Mouse (Mus musculus): ENCODE data around the gene 1600012H06Rik. TPM values are rescaled to one million over a fixed set of nuclear protein-coding genes. Genes with fewer than 3 reads are reported as not detected.
A peak's percentile ranks its signal among the peaks of the same experiment; 100 is the strongest.
"Not testable (repeated sequence)": the region's sequence is repeated elsewhere in the genome, so short reads cannot be mapped to it uniquely, and the experiment has no call there.

Gene 1600012H06Rik
- polyA plus RNA-seq, 2 experiments = 28.3 to 37.5 TPM

- Histone ChIP-seq H3K27me3 (ENCODE audit: control insufficient read depth, insufficient read depth, low read length) (no peaks in the 10 kb centered on the region), H3K4me2 (replicated peaks; ENCODE audit: low read depth, low read length, severe bottlenecking) (peak overlapping the region; percentile 86), H3K9ac (ENCODE audit: low read depth, low read length, severe bottlenecking) (peak overlapping the region; percentile 38; the same call in 1 of the 2 replicates), H3K4me1 (ENCODE audit: control insufficient read depth, insufficient read depth, low read length) (peaks cover 6% of the 10 kb centered on the region), H3K9me3 (ENCODE audit: control insufficient read depth, low read length) (no peaks in the 10 kb centered on the region), H3K36me3 (ENCODE audit: control insufficient read depth, insufficient read depth, low read length) (peaks cover 21% of the 10 kb centered on the region), H3K27ac (replicated peaks; ENCODE audit: low read depth, low read length) (no peak overlapping the region), H3K4me3 (replicated peaks; ENCODE audit: low read length) (peak overlapping the region; percentile 65)
- no peak for ATAC-seq (ENCODE audit: low FRiP score, low read depth)
- 19% methylated on average over 3 of the region's 3 CpGs for WGBS
- DNase-seq (ENCODE audit: low spot score) = no peak
- TF ChIP-seq POLR2A (IDR thresholded peaks at IDR 0.05; ENCODE audit: borderline replicate concordance, extremely low read depth, insufficient read depth, insufficient read length) = no peak
Measured at GRCm38 (mm10) chr17:14959979-14960378, 17.0 kb downstream of the 1600012H06Rik start.

GRCm38 (mm10) chr17:14960520-14960919 lies 17.5 kb downstream of the 1600012H06Rik start:
- Histone ChIP-seq H3K9ac (ENCODE audit: low read depth, low read length, severe bottlenecking) (peak overlapping the region; percentile 80), H3K4me2 (replicated peaks; ENCODE audit: low read depth, low read length, severe bottlenecking) (peak overlapping the region; percentile 86), H3K36me3 (ENCODE audit: control insufficient read depth, insufficient read depth, low read length) (peaks cover 20% of the 10 kb centered on the region; the same call in 1 of the 2 replicates), H3K27me3 (ENCODE audit: control insufficient read depth, insufficient read depth, low read length) (no peaks in the 10 kb centered on the region), H3K27ac (replicated peaks; ENCODE audit: low read depth, low read length) (no peak overlapping the region), H3K9me3 (ENCODE audit: control insufficient read depth, low read length) (no peaks in the 10 kb centered on the region), H3K4me1 (ENCODE audit: control insufficient read depth, insufficient read depth, low read length) (peaks cover 6% of the 10 kb centered on the region), H3K4me3 (replicated peaks; ENCODE audit: low read length) (peak overlapping the region; percentile 65)
- no peak for TF ChIP-seq POLR2A (IDR thresholded peaks at IDR 0.05; ENCODE audit: borderline replicate concordance, extremely low read depth, insufficient read depth, insufficient read length)
- ATAC-seq (ENCODE audit: low FRiP score, low read depth) (no peak), DNase-seq (ENCODE audit: low spot score) (no peak)
- 0% methylated on average over 12 of the region's 23 CpGs for WGBS

GRCm38 (mm10) chr17:14960951-14961556 lies 18.1 kb downstream of the 1600012H06Rik start, which contains the start of gene Phf10:
Phf10 (minus strand) TSS chr17:14961273.
- 1% methylated on average over 34 of the region's 100 CpGs for WGBS

GRCm38 (mm10) chr17:14961557-14962154 lies 18.7 kb downstream of the 1600012H06Rik start:
- ATAC-seq (ENCODE audit: low FRiP score, low read depth) = peak; percentile 95
- H3K27me3 ChIP-seq (ENCODE audit: control insufficient read depth, insufficient read depth, low read length); H3K27ac ChIP-seq (replicated peaks; ENCODE audit: low read depth, low read length); H3K4me3 ChIP-seq (replicated peaks; ENCODE audit: low read length); DNase-seq (ENCODE audit: low spot score); H3K4me1 ChIP-seq (ENCODE audit: control insufficient read depth, insufficient read depth, low read length); H3K4me2 ChIP-seq (replicated peaks; ENCODE audit: low read depth, low read length, severe bottlenecking); H3K9me3 ChIP-seq (ENCODE audit: control insufficient read depth, low read length); H3K9ac ChIP-seq (ENCODE audit: low read depth, low read length, severe bottlenecking): not testable (repeated sequence)
- peaks cover 16% of the 10 kb centered on the region; the same call in 1 of the 2 replicates for H3K36me3 ChIP-seq (ENCODE audit: control insufficient read depth, insufficient read depth, low read length)
- no CpG with 5 or more reads among the region's 44 CpGs for WGBS

More at GRCm38 (mm10) chr17:14960951-14961556, 18.1 kb downstream of the 1600012H06Rik start, which contains the start of gene Phf10:
- not testable (repeated sequence) for H3K9me3 ChIP-seq (ENCODE audit: control insufficient read depth, low read length); H3K27ac ChIP-seq (replicated peaks; ENCODE audit: low read depth, low read length); DNase-seq (ENCODE audit: low spot score); H3K4me1 ChIP-seq (ENCODE audit: control insufficient read depth, insufficient read depth, low read length); H3K27me3 ChIP-seq (ENCODE audit: control insufficient read depth, insufficient read depth, low read length)
- Histone ChIP-seq H3K9ac (ENCODE audit: low read depth, low read length, severe bottlenecking) (peak within 1 kb of the TSS; percentile 80), H3K4me2 (replicated peaks; ENCODE audit: low read depth, low read length, severe bottlenecking) (peak within 1 kb of the TSS; percentile 86), H3K4me3 (replicated peaks; ENCODE audit: low read length) (peak within 1 kb of the TSS; percentile 65), H3K36me3 (ENCODE audit: control insufficient read depth, insufficient read depth, low read length) (peaks cover 20% of the 10 kb centered on the region; the same call in 1 of the 2 replicates)
- ATAC-seq (ENCODE audit: low FRiP score, low read depth) = peak; percentile 86

GRCm38 (mm10) chr17:14968373-14968913 lies 25.5 kb downstream of the 1600012H06Rik start:
- DNase-seq (ENCODE audit: low spot score); H3K9me3 ChIP-seq (ENCODE audit: control insufficient read depth, low read length); H3K4me2 ChIP-seq (replicated peaks; ENCODE audit: low read depth, low read length, severe bottlenecking); ATAC-seq (ENCODE audit: low FRiP score, low read depth); H3K4me3 ChIP-seq (replicated peaks; ENCODE audit: low read length); H3K27ac ChIP-seq (replicated peaks; ENCODE audit: low read depth, low read length); H3K27me3 ChIP-seq (ENCODE audit: control insufficient read depth, insufficient read depth, low read length); H3K9ac ChIP-seq (ENCODE audit: low read depth, low read length, severe bottlenecking); H3K4me1 ChIP-seq (ENCODE audit: control insufficient read depth, insufficient read depth, low read length); H3K36me3 ChIP-seq (ENCODE audit: control insufficient read depth, insufficient read depth, low read length): not testable (repeated sequence)
- WGBS = no CpG with 5 or more reads among the region's 6 CpGs

DNA sequence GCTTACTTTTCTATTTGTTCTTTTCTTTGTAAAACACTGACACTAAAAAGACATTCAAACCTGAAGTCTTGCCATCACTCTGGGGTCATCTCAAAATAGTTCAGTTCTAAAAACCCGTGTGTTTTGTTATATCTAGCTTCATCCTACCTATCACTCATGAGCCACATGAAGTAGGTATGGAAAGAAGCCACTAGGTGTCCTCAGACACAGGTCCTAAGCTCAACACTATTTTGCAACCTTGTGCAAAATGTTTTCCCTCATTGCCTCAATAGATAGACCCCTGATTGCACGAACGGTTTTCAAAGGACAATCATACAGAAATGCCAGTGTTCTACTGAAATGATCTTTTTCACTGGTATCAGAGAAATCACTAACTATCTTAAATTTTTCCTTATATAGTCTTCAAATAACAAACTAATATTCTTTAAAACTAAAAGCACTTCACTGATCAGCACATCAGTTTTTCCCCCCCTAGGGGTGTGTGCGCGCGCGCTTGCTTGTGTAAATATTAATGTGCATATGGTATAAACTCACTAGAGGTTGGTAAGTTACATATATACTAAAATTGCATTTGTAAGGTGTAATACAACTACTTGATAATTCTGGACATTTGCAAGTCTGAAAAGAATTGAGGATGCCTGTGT lies 34.9 kb downstream of the 1600012H06Rik start:
- not testable (repeated sequence) for H3K4me2 ChIP-seq (replicated peaks; ENCODE audit: low read depth, low read length, severe bottlenecking); DNase-seq (ENCODE audit: low spot score); H3K27ac ChIP-seq (replicated peaks; ENCODE audit: low read depth, low read length); H3K4me3 ChIP-seq (replicated peaks; ENCODE audit: low read length); ATAC-seq (ENCODE audit: low FRiP score, low read depth); H3K36me3 ChIP-seq (ENCODE audit: control insufficient read depth, insufficient read depth, low read length); H3K9ac ChIP-seq (ENCODE audit: low read depth, low read length, severe bottlenecking); H3K4me1 ChIP-seq (ENCODE audit: control insufficient read depth, insufficient read depth, low read length); H3K9me3 ChIP-seq (ENCODE audit: control insufficient read depth, low read length); H3K27me3 ChIP-seq (ENCODE audit: control insufficient read depth, insufficient read depth, low read length)
- WGBS = 2% methylated on average over 4 of the region's 7 CpGs

DNA sequence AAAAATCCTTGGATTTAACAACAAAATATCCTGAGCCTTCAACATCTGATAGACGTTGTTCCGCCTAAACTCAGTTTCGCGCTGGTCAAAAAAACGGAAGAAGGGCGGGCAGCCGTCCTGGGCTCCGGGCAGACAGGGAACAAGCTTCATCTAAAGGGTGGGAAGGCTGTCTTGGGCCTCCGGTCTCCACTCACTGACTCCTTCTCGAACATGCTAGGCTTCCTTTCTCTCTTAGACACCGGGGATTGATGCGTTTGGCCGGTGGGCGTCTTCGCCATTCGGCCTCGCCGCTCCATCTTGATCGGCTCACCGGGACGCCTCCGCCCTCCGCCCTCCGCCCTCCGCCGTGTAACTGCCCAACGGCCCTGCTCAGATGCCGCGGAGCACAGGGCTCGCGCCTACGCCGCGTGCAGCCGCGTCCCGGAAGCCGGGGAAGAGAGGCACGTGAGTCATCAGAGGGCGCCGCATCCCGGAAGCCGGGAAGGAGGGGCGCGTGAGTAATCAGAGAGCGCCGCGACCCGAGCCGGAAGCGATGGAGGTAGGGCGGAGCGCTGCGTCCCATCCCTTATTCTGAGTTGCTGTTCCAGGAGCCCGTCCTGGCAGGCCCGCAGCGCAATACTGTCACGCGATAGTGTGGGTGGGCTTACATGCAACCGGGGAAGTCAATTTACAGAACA lies 35.5 kb downstream of the 1600012H06Rik start, which contains the start of the genes 9030025P20Rik and Gm3417:
Gene 9030025P20Rik (plus strand): TSS at position 107 of the 677 bp plus-strand sequence.
Gene Gm3417 (minus strand): TSS at position 429 of the 677 bp plus-strand sequence.
- not testable (repeated sequence) for H3K9me3 ChIP-seq (ENCODE audit: control insufficient read depth, low read length); H3K4me1 ChIP-seq (ENCODE audit: control insufficient read depth, insufficient read depth, low read length); DNase-seq (ENCODE audit: low spot score); H3K36me3 ChIP-seq (ENCODE audit: control insufficient read depth, insufficient read depth, low read length); H3K27me3 ChIP-seq (ENCODE audit: control insufficient read depth, insufficient read depth, low read length); H3K4me2 ChIP-seq (replicated peaks; ENCODE audit: low read depth, low read length, severe bottlenecking); H3K4me3 ChIP-seq (replicated peaks; ENCODE audit: low read length); H3K9ac ChIP-seq (ENCODE audit: low read depth, low read length, severe bottlenecking); H3K27ac ChIP-seq (replicated peaks; ENCODE audit: low read depth, low read length)
- WGBS = no CpG with 5 or more reads among the region's 60 CpGs
- peak; percentile 97 for ATAC-seq (ENCODE audit: low FRiP score, low read depth)
